In genomic region chr7:144175481-144176233, GRCm38 (mm10) we compare ENCODE assay signal across 9 mouse cellular contexts.
DNase-seq lines count a peak whose midpoint lies in the region; ATAC-seq and TF ChIP-seq lines count a peak whose summit lies in the region.
"Had no signal": no experiment of that assay in that cellular context is flagged by ENCODE, and none has a peak within 500 bp of the region (broad histone marks: within the 10 kb centered on the region; RNA-seq: fewer than 3 reads in every experiment).

No protein-coding gene starts in this region.

- no peak overlapping the region for H3K4me3 ChIP-seq in lung, postnatal 0 days (ENCODE audit: low read depth, low read length)
- H3K4me3 ChIP-seq in embryonic facial prominence, embryonic 13.5 days = peak overlapping the region; percentile 38
- H3K4me3 ChIP-seq in hindbrain, embryonic 12.5 days = peak overlapping the region; percentile 37
- peak overlapping the region; percentile 46 for H3K4me3 ChIP-seq in neural tube, embryonic 14.5 days (ENCODE audit: low read depth, low read length)

- H3K9ac ChIP-seq in lung, postnatal 0 days (replicated peaks; ENCODE audit: low read depth) = no peak overlapping the region
- peak overlapping the region; percentile 58 for H3K9ac ChIP-seq in embryonic facial prominence, embryonic 13.5 days
- peak overlapping the region; percentile 25 for H3K9ac ChIP-seq in hindbrain, embryonic 12.5 days
- peak overlapping the region; percentile 75 for H3K9ac ChIP-seq in neural tube, embryonic 14.5 days (replicated peaks; ENCODE audit: low read depth, low read length)

- H3K27me3 ChIP-seq in lung, postnatal 0 days (replicated peaks; ENCODE audit: insufficient read depth, low read length) = 0 out of 2 replicates have a peak, but pooled peaks cover 7% of the 10 kb centered on the region
- H3K27me3 ChIP-seq in embryonic facial prominence, embryonic 13.5 days = peaks cover 62% of the 10 kb centered on the region
- H3K27me3 ChIP-seq in hindbrain, embryonic 12.5 days = peaks cover 42% of the 10 kb centered on the region
- 0 out of 2 replicates have a peak, but pooled peaks cover 4% of the 10 kb centered on the region for H3K27me3 ChIP-seq in neural tube, embryonic 14.5 days (ENCODE audit: control insufficient read depth, insufficient read depth, low read length)

- no peaks in the 10 kb centered on the region for H3K4me1 ChIP-seq in lung, postnatal 0 days (ENCODE audit: insufficient read depth, low read depth, low read length)
- H3K4me1 ChIP-seq in embryonic facial prominence, embryonic 13.5 days = peaks cover 11% of the 10 kb centered on the region
- peaks cover 10% of the 10 kb centered on the region for H3K4me1 ChIP-seq in hindbrain, embryonic 12.5 days
- peaks cover 18% of the 10 kb centered on the region; the same call in 1 of the 2 replicates for H3K4me1 ChIP-seq in neural tube, embryonic 14.5 days (ENCODE audit: control insufficient read depth, insufficient read depth, low read length)

- no peaks in the 10 kb centered on the region for H3K36me3 ChIP-seq in lung, postnatal 0 days (ENCODE audit: insufficient read depth, low read length)
- H3K36me3 ChIP-seq in embryonic facial prominence, embryonic 13.5 days = no peaks in the 10 kb centered on the region
- no peaks in the 10 kb centered on the region for H3K36me3 ChIP-seq in hindbrain, embryonic 12.5 days
- H3K36me3 ChIP-seq in neural tube, embryonic 14.5 days (ENCODE audit: control insufficient read depth, insufficient read depth, low read length) = no peaks in the 10 kb centered on the region

- H3K27ac ChIP-seq in lung, postnatal 0 days (ENCODE audit: low read length) = no peak overlapping the region
- no peak overlapping the region for H3K27ac ChIP-seq in embryonic facial prominence, embryonic 13.5 days
- H3K27ac ChIP-seq in hindbrain, embryonic 12.5 days = peak overlapping the region; percentile 45
- peak overlapping the region; percentile 93 for H3K27ac ChIP-seq in neural tube, embryonic 14.5 days (ENCODE audit: low read depth, low read length)
- H3K27ac ChIP-seq: macrophage had no signal

- ATAC-seq in lung, postnatal 0 days = no peak
- ATAC-seq in embryonic facial prominence, embryonic 13.5 days (ENCODE audit: insufficient number of reproducible peaks, insufficient read depth, low FRiP score, low TSS enrichment, low read depth) = no peak
- peak; percentile 73 for ATAC-seq in hindbrain, embryonic 12.5 days (ENCODE audit: low FRiP score)
- ATAC-seq in neural tube, embryonic 14.5 days (ENCODE audit: low read depth) = peak; percentile 78

- no peak for TF ChIP-seq EP300 in lung, postnatal 0 days (IDR thresholded peaks at IDR 0.05)

- 8% methylated on average over 40 of the region's 40 CpGs for WGBS in lung, postnatal 0 days
- WGBS in embryonic facial prominence, embryonic 13.5 days = 2% methylated on average over 40 of the region's 40 CpGs
- 5% methylated on average over 40 of the region's 40 CpGs for WGBS in hindbrain, embryonic 12.5 days
- 2% methylated on average over 40 of the region's 40 CpGs for WGBS in neural tube, embryonic 14.5 days

- no peak for TF ChIP-seq CTCF in lung, postnatal 0 days (IDR thresholded peaks at IDR 0.05)

- no peaks in the 10 kb centered on the region for H3K9me3 ChIP-seq in lung, postnatal 0 days (ENCODE audit: low read length)
- H3K9me3 ChIP-seq in embryonic facial prominence, embryonic 13.5 days = no peaks in the 10 kb centered on the region
- H3K9me3 ChIP-seq in hindbrain, embryonic 12.5 days (replicated peaks) = no peaks in the 10 kb centered on the region
- no peaks in the 10 kb centered on the region for H3K9me3 ChIP-seq in neural tube, embryonic 14.5 days (ENCODE audit: control insufficient read depth, low read length)

- H3K4me2 ChIP-seq in lung, postnatal 0 days (replicated peaks; ENCODE audit: low read depth, low read length) = peak overlapping the region; percentile 27; the same call in 1 of the 2 replicates
- peak overlapping the region; percentile 74 for H3K4me2 ChIP-seq in embryonic facial prominence, embryonic 13.5 days
- H3K4me2 ChIP-seq in hindbrain, embryonic 12.5 days (replicated peaks) = peak overlapping the region; percentile 65
- H3K4me2 ChIP-seq in neural tube, embryonic 14.5 days (ENCODE audit: low read depth, low read length) = peak overlapping the region; percentile 72

- no peak for DNase-seq in lung, postnatal 0 days (ENCODE audit: low spot score)
- no peak for DNase-seq in lung, postnatal 36 days
- DNase-seq in layer of hippocampus, postnatal 25 days (ENCODE audit: extremely low spot score in 1 of 2, low spot score in 1 of 2) = peak; percentile 51 to 53
- DNase-seq in urinary bladder, postnatal 4 days (ENCODE audit: low spot score in 2 of 2) = no peak
- no peak for DNase-seq in urinary bladder, adult 2 months (ENCODE audit: low spot score)

Comparison
In these comparisons a context has a peak if more than half of its experiments do, and no peak if none do; other contexts are left out.
1. ATAC-seq: peak in hindbrain, embryonic 12.5 days (single experiment) and neural tube, embryonic 14.5 days (single experiment); none in lung, postnatal 0 days (single experiment) and embryonic facial prominence, embryonic 13.5 days (single experiment).
2. DNase-seq: peak in layer of hippocampus, postnatal 25 days (2 of 2); none in lung, postnatal 0 days (single experiment), lung, postnatal 36 days (single experiment), urinary bladder, postnatal 4 days (0 of 2) and urinary bladder, adult 2 months (single experiment).
3. H3K27ac ChIP-seq: peak in hindbrain, embryonic 12.5 days (single experiment) and neural tube, embryonic 14.5 days (single experiment); none in lung, postnatal 0 days (single experiment) and embryonic facial prominence, embryonic 13.5 days (single experiment).
4. Peak in every context shown above with its lines, with median percentiles within 50 percentile points of each other: H3K4me2 ChIP-seq.